Mouse (Mus musculus): ENCODE measurements around the gene Sdr9c7. TPM values are rescaled to one million over a fixed set of nuclear protein-coding genes. Genes with fewer than 3 reads are reported as not detected.
"Not testable (repeated sequence)": the region's sequence is repeated elsewhere in the genome, so short reads cannot be mapped to it uniquely, and the experiment has no call there.

Gene Sdr9c7
- polyA plus RNA-seq, 1 experiment from 2014 or later: not detected

DNA sequence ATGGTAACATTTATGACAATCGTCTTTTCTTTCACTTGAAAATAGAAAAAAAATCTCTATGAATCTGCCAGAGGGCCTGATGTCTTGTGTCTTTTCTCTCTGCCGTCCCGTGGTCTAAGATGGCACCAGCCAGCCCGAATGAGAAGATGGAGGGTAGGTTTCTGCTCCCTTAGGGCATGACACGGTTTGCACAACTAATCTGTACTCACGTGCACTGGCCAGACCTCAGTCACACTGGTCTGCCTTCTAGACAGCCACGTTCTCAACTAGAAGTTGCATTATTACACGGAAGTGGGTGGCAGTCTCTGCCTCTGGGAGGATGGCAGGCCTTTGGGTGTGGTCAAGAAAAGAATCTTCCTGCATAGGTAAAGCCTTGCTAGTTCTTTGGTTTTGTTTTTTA is 24.7 kb downstream of the Sdr9c7 start:
- Histone ChIP-seq H3K36me3 (ENCODE audit: control insufficient read depth, insufficient read depth, low read length) (no peaks in the 10 kb centered on the region), H3K27me3 (ENCODE audit: control insufficient read depth, insufficient read depth, low read length) (no peaks in the 10 kb centered on the region), H3K9me3 (ENCODE audit: control insufficient read depth, low read length) (no peaks in the 10 kb centered on the region), H3K4me2 (ENCODE audit: low read depth) (no peak overlapping the region), H3K27ac (ENCODE audit: low read depth, low read length) (no peak overlapping the region), H3K9ac (ENCODE audit: low read length) (no peak overlapping the region), H3K4me3 (ENCODE audit: low read depth, low read length) (no peak overlapping the region), H3K4me1 (ENCODE audit: control insufficient read depth, insufficient read depth, low read length) (no peaks in the 10 kb centered on the region)
- ATAC-seq (ENCODE audit: insufficient read depth, low FRiP score, low TSS enrichment) (no peak), DNase-seq (ENCODE audit: low spot score) (no peak)
- 87% methylated on average over 8 of the region's 8 CpGs for WGBS

- no peak overlapping the region for H3K27ac ChIP-seq (ENCODE audit: low read depth, low read length)
- ATAC-seq (ENCODE audit: insufficient read depth, low FRiP score, low TSS enrichment) (no peak), DNase-seq (ENCODE audit: low spot score) (no peak)
- H3K9ac ChIP-seq (ENCODE audit: low read length): no peak overlapping the region
- H3K9me3 ChIP-seq (ENCODE audit: control insufficient read depth, low read length): no peaks in the 10 kb centered on the region
- H3K4me1 ChIP-seq (ENCODE audit: control insufficient read depth, insufficient read depth, low read length): no peaks in the 10 kb centered on the region
- no peak overlapping the region for H3K4me3 ChIP-seq (ENCODE audit: low read depth, low read length)
- WGBS: 72% methylated on average over 7 of the region's 7 CpGs
- no peaks in the 10 kb centered on the region for H3K27me3 ChIP-seq (ENCODE audit: control insufficient read depth, insufficient read depth, low read length)
- no peak overlapping the region for H3K4me2 ChIP-seq (ENCODE audit: low read depth)
- H3K36me3 ChIP-seq (ENCODE audit: control insufficient read depth, insufficient read depth, low read length): no peaks in the 10 kb centered on the region
These were observed 26.5 kb downstream of the Sdr9c7 start for GRCm38 (mm10) chr10:127924597-127925378.

GRCm38 (mm10) chr10:127927737-127928136 is 29.4 kb downstream of the Sdr9c7 start:
- H3K36me3 ChIP-seq (ENCODE audit: control insufficient read depth, insufficient read depth, low read length): no peaks in the 10 kb centered on the region
- no peaks in the 10 kb centered on the region for H3K27me3 ChIP-seq (ENCODE audit: control insufficient read depth, insufficient read depth, low read length)

GRCm38 (mm10) chr10:127932290-127932926 is 34.1 kb downstream of the Sdr9c7 start:
- Histone ChIP-seq H3K27ac (ENCODE audit: low read depth, low read length) (no peak overlapping the region), H3K27me3 (ENCODE audit: control insufficient read depth, insufficient read depth, low read length) (no peaks in the 10 kb centered on the region), H3K4me1 (ENCODE audit: control insufficient read depth, insufficient read depth, low read length) (no peaks in the 10 kb centered on the region), H3K36me3 (ENCODE audit: control insufficient read depth, insufficient read depth, low read length) (no peaks in the 10 kb centered on the region), H3K4me3 (ENCODE audit: low read depth, low read length) (no peak overlapping the region), H3K9ac (ENCODE audit: low read length) (no peak overlapping the region), H3K4me2 (ENCODE audit: low read depth) (no peak overlapping the region), H3K9me3 (ENCODE audit: control insufficient read depth, low read length) (no peaks in the 10 kb centered on the region)
- ATAC-seq (ENCODE audit: insufficient read depth, low FRiP score, low TSS enrichment) (no peak), DNase-seq (ENCODE audit: low spot score) (no peak)
- 69% methylated on average over 8 of the region's 8 CpGs for WGBS

More at GRCm38 (mm10) chr10:127927737-127928136, 29.4 kb downstream of the Sdr9c7 start:
- Histone ChIP-seq H3K4me3 (ENCODE audit: low read depth, low read length) (no peak overlapping the region), H3K9ac (ENCODE audit: low read length) (no peak overlapping the region), H3K4me2 (ENCODE audit: low read depth) (no peak overlapping the region), H3K9me3 (ENCODE audit: control insufficient read depth, low read length) (no peaks in the 10 kb centered on the region), H3K27ac (ENCODE audit: low read depth, low read length) (no peak overlapping the region), H3K4me1 (ENCODE audit: control insufficient read depth, insufficient read depth, low read length) (no peaks in the 10 kb centered on the region)
- ATAC-seq (ENCODE audit: insufficient read depth, low FRiP score, low TSS enrichment) (no peak), DNase-seq (ENCODE audit: low spot score) (no peak)
- WGBS: 70% methylated on average over 2 of the region's 2 CpGs

DNA sequence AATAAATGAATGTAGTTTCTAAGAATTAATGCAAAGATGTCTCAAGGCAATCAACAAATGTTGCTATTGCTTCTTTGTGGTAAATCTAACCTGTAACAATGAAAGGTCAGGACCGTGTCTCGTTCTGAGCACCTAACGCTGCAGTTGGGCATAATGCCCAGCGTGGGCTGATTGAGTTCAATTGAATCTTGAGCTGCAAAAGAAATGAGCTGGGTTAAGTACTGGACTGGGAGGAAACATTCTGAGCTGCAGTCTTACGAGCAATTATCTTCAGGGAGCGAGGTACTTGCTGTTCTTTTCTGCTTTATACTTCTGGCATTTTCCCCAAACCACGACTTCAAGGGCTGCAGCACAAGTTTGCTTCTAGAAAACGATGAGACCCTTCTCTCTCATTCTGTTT is 38.0 kb downstream of the Sdr9c7 start:
- 88% methylated on average over 8 of the region's 8 CpGs for WGBS
- H3K9me3 ChIP-seq (ENCODE audit: control insufficient read depth, low read length): no peaks in the 10 kb centered on the region
- DNase-seq (ENCODE audit: low spot score): no peak
- ATAC-seq (ENCODE audit: insufficient read depth, low FRiP score, low TSS enrichment): no peak
- no peak overlapping the region for H3K9ac ChIP-seq (ENCODE audit: low read length)
- no peak overlapping the region for H3K4me2 ChIP-seq (ENCODE audit: low read depth)
- no peaks in the 10 kb centered on the region for H3K27me3 ChIP-seq (ENCODE audit: control insufficient read depth, insufficient read depth, low read length)
- no peaks in the 10 kb centered on the region for H3K4me1 ChIP-seq (ENCODE audit: control insufficient read depth, insufficient read depth, low read length)
- H3K4me3 ChIP-seq (ENCODE audit: low read depth, low read length): no peak overlapping the region
- no peak overlapping the region for H3K27ac ChIP-seq (ENCODE audit: low read depth, low read length)
- H3K36me3 ChIP-seq (ENCODE audit: control insufficient read depth, insufficient read depth, low read length): no peaks in the 10 kb centered on the region

DNA sequence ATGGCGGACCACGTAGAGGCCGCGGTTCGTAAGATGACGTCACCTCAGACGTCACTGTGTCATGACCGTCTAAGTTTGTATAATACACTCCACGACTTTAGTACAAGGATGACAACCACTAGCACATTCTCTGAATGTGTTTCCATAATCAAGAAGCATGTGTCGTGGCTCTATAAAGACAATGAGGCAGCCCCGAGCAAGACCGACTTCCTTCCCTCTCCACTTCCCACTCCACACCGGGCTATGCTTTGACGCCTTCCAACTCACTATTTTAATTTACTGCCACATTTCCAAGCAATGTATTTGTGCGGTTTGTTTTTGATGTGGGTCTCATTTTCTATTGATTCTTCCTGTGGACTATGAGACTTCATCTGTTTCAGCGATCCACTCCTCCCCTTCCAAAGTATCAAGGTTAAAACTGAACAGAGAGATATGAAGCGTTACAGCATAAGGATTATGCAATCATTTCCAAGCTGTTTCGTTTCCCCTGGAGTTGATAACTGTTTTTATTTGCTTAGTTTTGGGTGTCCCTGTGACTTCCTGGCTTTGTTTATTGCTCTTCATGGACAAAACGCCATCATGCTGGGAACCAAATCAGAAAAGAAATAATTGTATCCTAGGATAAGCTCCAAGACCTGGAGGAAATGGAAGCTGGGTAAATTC is 38.6 kb downstream of the Sdr9c7 start:
- H3K9ac ChIP-seq (ENCODE audit: low read length): no peak overlapping the region
- 89% methylated on average over 19 of the region's 19 CpGs for WGBS
- ATAC-seq (ENCODE audit: insufficient read depth, low FRiP score, low TSS enrichment): no peak

DNA sequence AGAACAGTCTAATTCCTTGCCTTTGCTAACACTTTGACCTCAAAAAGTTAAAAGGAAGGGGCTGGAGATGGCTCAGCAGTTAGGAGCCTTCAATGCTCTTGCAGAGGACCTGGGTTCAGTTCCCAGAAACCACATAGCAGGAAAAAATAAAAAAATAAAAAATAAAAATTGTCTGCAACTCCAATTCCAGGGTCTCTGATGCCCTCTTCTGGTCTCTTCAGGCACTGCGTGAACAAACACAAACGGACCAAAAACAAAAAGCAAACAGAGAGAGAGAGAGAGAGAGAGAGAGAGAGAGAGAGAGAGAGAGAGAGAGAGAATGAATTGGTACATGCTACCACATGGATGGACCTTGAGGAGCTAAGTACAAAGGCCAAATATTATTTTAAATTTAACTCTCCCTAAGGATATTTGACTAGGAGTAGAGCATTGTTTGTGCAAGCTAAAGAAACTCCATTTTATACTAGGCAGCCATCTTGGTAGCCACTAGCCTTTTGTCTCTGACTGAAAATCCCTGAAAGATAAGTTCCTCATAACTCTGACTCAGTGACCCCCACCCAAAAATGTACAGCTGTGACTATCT is 39.2 kb downstream of the Sdr9c7 start:
- no peak overlapping the region for H3K9ac ChIP-seq (ENCODE audit: low read length)
- H3K27ac ChIP-seq (ENCODE audit: low read depth, low read length): no peak overlapping the region
- H3K4me2 ChIP-seq (ENCODE audit: low read depth): no peak overlapping the region
- H3K36me3 ChIP-seq (ENCODE audit: control insufficient read depth, insufficient read depth, low read length): no peaks in the 10 kb centered on the region
- DNase-seq (ENCODE audit: low spot score): peak; percentile 47
- no peak for ATAC-seq (ENCODE audit: insufficient read depth, low FRiP score, low TSS enrichment)
- 4% methylated on average over 2 of the region's 2 CpGs for WGBS
- H3K4me1 ChIP-seq (ENCODE audit: control insufficient read depth, insufficient read depth, low read length): no peaks in the 10 kb centered on the region
- no peak overlapping the region for H3K4me3 ChIP-seq (ENCODE audit: low read depth, low read length)
- no peaks in the 10 kb centered on the region for H3K9me3 ChIP-seq (ENCODE audit: control insufficient read depth, low read length)
- H3K27me3 ChIP-seq (ENCODE audit: control insufficient read depth, insufficient read depth, low read length): no peaks in the 10 kb centered on the region

More for the DNA sequence above, 38.6 kb downstream of the Sdr9c7 start:
- no peaks in the 10 kb centered on the region for H3K36me3 ChIP-seq (ENCODE audit: control insufficient read depth, insufficient read depth, low read length)
- H3K9me3 ChIP-seq (ENCODE audit: control insufficient read depth, low read length): no peaks in the 10 kb centered on the region
- no peaks in the 10 kb centered on the region for H3K4me1 ChIP-seq (ENCODE audit: control insufficient read depth, insufficient read depth, low read length)
- H3K4me2 ChIP-seq (ENCODE audit: low read depth): no peak overlapping the region
- no peak for DNase-seq (ENCODE audit: low spot score)
- H3K27me3 ChIP-seq (ENCODE audit: control insufficient read depth, insufficient read depth, low read length): no peaks in the 10 kb centered on the region
- no peak overlapping the region for H3K27ac ChIP-seq (ENCODE audit: low read depth, low read length)
- H3K4me3 ChIP-seq (ENCODE audit: low read depth, low read length): no peak overlapping the region

DNA sequence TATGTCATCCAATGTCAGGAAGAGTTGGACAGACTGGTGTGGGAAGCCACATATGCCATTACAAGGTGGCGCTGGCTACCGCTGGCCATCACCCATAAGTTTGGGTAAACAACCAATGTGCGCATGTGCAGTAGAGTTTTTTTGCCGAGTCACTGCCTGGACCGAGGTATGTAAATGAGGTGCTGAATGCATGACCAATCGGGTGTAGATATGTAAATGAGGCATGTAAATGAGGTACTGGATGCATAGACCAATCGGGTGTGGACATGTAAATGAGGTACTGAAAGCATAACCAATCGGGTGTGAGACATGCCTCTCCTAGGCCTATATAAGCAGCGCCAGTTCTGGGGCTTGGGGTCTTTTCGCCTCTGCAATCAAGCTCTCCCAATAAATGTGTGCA is 41.3 kb downstream of the Sdr9c7 start:
- not testable (repeated sequence) for DNase-seq (ENCODE audit: low spot score); H3K4me1 ChIP-seq (ENCODE audit: control insufficient read depth, insufficient read depth, low read length)

More for the DNA sequence above, 41.3 kb downstream of the Sdr9c7 start:
- H3K27me3 ChIP-seq (ENCODE audit: control insufficient read depth, insufficient read depth, low read length); H3K36me3 ChIP-seq (ENCODE audit: control insufficient read depth, insufficient read depth, low read length); H3K9ac ChIP-seq (ENCODE audit: low read length); H3K9me3 ChIP-seq (ENCODE audit: control insufficient read depth, low read length); H3K4me3 ChIP-seq (ENCODE audit: low read depth, low read length); ATAC-seq (ENCODE audit: insufficient read depth, low FRiP score, low TSS enrichment); H3K4me2 ChIP-seq (ENCODE audit: low read depth); H3K27ac ChIP-seq (ENCODE audit: low read depth, low read length): not testable (repeated sequence)
- WGBS: 96% methylated on average over 10 of the region's 10 CpGs
